Mouse (Mus musculus): Measurements from ENCODE around the gene Gm21650.
"Not testable (repeated sequence)": the region's sequence is repeated elsewhere in the genome, so short reads cannot be mapped to it uniquely, and the experiment has no call there.

The Gm21650 gene

GRCm38 (mm10) chrY:77692508-77692907 is at the start of gene Gm21650:
Gm21650 (plus strand) TSS chrY:77692808.
- not testable (repeated sequence) for DNase-seq (ENCODE audit: low spot score in 2 of 2)
